Mouse (Mus musculus) cerebellum, postnatal 10 days (tissue): ENCODE results near the gene Shoc2.
"Not testable (repeated sequence)": the region's sequence is repeated elsewhere in the genome, so short reads cannot be mapped to it uniquely, and the experiment has no call there.

ENCODE experiments used
- DNase-seq, 2 experiments: peaks; one replicate each; pipeline ENCODE4 v3.0.0; 2021; ENCODE audit warnings: mixed read lengths in 2 of 2

Shoc2 gene

GRCm38 (mm10) chr19:53934046-53934445 lies 10.1 kb upstream of the Shoc2 start:
- no peak for DNase-seq

GRCm38 (mm10) chr19:53939467-53939866 lies 4.6 kb upstream of the Shoc2 start:
- DNase-seq = no peak

GRCm38 (mm10) chr19:53941139-53941538 lies 3.0 kb upstream of the Shoc2 start:
- DNase-seq = no peak

GRCm38 (mm10) chr19:53942342-53942741 lies 1.8 kb upstream of the Shoc2 start:
- DNase-seq = no peak

GRCm38 (mm10) chr19:53944786-53945169 lies 672 bp downstream of the Shoc2 start:
- no peak for DNase-seq

GRCm38 (mm10) chr19:53945171-53946042 lies 1.3 kb downstream of the Shoc2 start:
- DNase-seq = peak; percentile 63

- DNase-seq = no peak
Measured at GRCm38 (mm10) chr19:53957513-53957912, 13.4 kb downstream of the Shoc2 start.

- DNase-seq = no peak
Measured at GRCm38 (mm10) chr19:53962511-53962910, 18.4 kb downstream of the Shoc2 start.

GRCm38 (mm10) chr19:53964347-53964746 lies 20.2 kb downstream of the Shoc2 start:
- DNase-seq = not testable (repeated sequence)

GRCm38 (mm10) chr19:53964910-53965633 lies 21.0 kb downstream of the Shoc2 start:
- DNase-seq = no peak

GRCm38 (mm10) chr19:53969226-53969625 lies 25.1 kb downstream of the Shoc2 start:
- no peak for DNase-seq

- DNase-seq = no peak
Measured at GRCm38 (mm10) chr19:53971938-53972337, 27.8 kb downstream of the Shoc2 start.

- no peak for DNase-seq
Measured at GRCm38 (mm10) chr19:53973656-53974055, 29.6 kb downstream of the Shoc2 start.

GRCm38 (mm10) chr19:53982041-53982440 lies 37.9 kb downstream of the Shoc2 start:
- DNase-seq = peak in 1 of 2 experiments; percentile 16

GRCm38 (mm10) chr19:53983336-53983735 lies 39.2 kb downstream of the Shoc2 start:
- peak in 1 of 2 experiments; percentile 20 for DNase-seq

- no peak for DNase-seq
Measured at GRCm38 (mm10) chr19:53984628-53985027, 40.5 kb downstream of the Shoc2 start.

- DNase-seq = no peak
Measured at GRCm38 (mm10) chr19:53990538-53990937, 46.4 kb downstream of the Shoc2 start.

GRCm38 (mm10) chr19:53993860-53994259 lies 49.8 kb downstream of the Shoc2 start:
- no peak for DNase-seq

GRCm38 (mm10) chr19:53994276-53994675 lies 50.2 kb downstream of the Shoc2 start:
- DNase-seq = peak in 1 of 2 experiments; percentile 41

GRCm38 (mm10) chr19:54010973-54011372 lies 66.9 kb downstream of the Shoc2 start:
- no peak for DNase-seq

GRCm38 (mm10) chr19:54014999-54015398 lies 70.9 kb downstream of the Shoc2 start:
- DNase-seq = no peak

- no peak for DNase-seq
Measured at GRCm38 (mm10) chr19:54015503-54015902, 71.4 kb downstream of the Shoc2 start.

GRCm38 (mm10) chr19:54035100-54035499 lies 91.0 kb downstream of the Shoc2 start:
- DNase-seq = peak in 1 of 2 experiments; percentile 38

- peak; percentile 49 to 54 for DNase-seq
Measured at GRCm38 (mm10) chr19:54039441-54039840, 95.3 kb downstream of the Shoc2 start.
